Mouse (Mus musculus): ENCODE measurements at regions not wholly inside any gene's neighbourhood (a gene's known extent, or its start where the extent isn't known, plus 50 kb on each side); places are given as distances from the start of the nearest gene placed in this dataset.

DNA sequence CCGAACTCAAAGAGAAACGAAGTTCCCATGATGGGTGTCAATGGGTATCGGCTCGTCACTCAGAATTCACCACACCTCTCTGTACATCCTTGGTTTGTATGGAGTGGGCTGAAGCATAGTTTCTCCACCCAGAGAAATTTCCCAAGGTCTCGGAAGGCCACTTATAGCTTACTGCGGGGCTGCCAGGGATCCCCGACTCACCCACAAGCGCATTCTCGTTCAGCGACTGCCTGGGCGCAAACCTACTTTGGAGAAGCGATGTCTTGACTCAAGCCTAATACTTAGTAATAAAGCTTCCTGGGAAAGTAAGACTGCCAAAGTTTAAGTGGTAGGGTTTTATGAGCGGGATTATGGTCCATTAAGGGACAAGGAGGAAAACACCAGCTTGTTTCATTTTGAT is 303.4 kb upstream of the Nfe2l3 start:
- TF ChIP-seq CTCF (IDR thresholded peaks at IDR 0.05; ENCODE audit: insufficient read depth, low read depth, low read length) = no peak
- no peak for TF ChIP-seq POLR2A (IDR thresholded peaks at IDR 0.05; ENCODE audit: insufficient read depth, low read depth, low read length)
